Mouse (Mus musculus): ENCODE measurements at regions not wholly inside any gene's neighbourhood (a gene's known extent, or its start where the extent isn't known, plus 50 kb on each side); places are given as distances from the start of the nearest gene placed in this dataset.

GRCm38 (mm10) chr11:112180666-112181065 lies 601.4 kb upstream of the Sox9 start:
- TF ChIP-seq POLR2A (IDR thresholded peaks at IDR 0.05; ENCODE audit: insufficient read length, low read depth) (no peak), POLR2AphosphoS2 (IDR thresholded peaks at IDR 0.05; ENCODE audit: insufficient read length, low read depth) (no peak), USF1 (IDR thresholded peaks at IDR 0.05; ENCODE audit: low read depth) (no peak)
